Mouse (Mus musculus): Measurements from ENCODE around the gene Bak1. TPM values are rescaled to one million over a fixed set of nuclear protein-coding genes. Genes with fewer than 3 reads are reported as not detected.

Gene Bak1
- polyA plus RNA-seq, 1 experiment: 35.0 TPM

DNA sequence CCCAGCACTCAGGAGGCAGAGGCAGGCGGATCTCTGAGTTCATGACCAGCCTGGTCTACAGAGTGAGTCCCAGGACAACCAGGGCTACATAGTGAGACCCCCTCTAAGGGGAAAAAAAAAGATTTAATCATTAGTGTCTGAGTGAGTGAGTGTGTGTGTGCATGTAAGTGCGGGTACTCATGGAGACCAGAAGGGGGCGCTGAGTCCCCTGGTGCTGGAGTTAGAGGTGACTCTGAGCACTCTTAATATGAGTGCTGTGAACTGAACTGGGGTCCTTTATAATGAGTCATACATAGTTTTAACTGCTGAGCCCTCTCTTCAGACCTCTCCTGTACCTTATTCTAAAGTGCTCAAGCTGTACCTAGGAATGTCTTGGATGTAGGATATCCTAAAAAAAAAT lies 32.9 kb upstream of the Bak1 start:
- H3K4me3 ChIP-seq (ENCODE audit: insufficient read depth, low read depth, low read length): no peak overlapping the region
- peaks cover 5% of the 10 kb centered on the region; the same call in 1 of the 2 replicates for H3K4me1 ChIP-seq (ENCODE audit: control insufficient read depth, insufficient read depth, insufficient read length, low read length)
- H3K27ac ChIP-seq (replicated peaks; ENCODE audit: low read depth, low read length): no peak overlapping the region

DNA sequence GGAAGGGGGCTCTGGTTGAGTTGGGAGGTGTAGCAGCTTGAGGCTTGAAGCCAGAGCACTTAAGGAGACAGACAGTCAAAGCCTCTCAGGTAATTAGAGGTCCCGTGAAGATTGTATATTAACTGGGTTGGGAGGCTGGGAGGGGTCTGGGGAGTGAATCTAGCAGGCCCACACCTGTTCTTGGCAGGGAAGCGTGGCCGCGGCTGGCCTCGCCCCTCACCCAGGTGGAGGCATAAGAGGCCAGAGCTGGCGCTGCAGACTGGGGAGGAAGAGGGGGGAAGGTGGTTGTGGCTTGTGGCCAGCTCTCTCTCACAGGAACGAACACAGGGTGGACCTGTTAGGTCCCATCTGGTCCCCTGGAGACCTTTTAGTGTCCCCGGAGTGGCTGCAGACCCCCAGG lies 31.9 kb upstream of the Bak1 start:
- H3K27ac ChIP-seq (replicated peaks; ENCODE audit: low read depth, low read length): no peak overlapping the region
- peaks cover 5% of the 10 kb centered on the region for H3K4me1 ChIP-seq (ENCODE audit: control insufficient read depth, insufficient read depth, insufficient read length, low read length)
- H3K4me3 ChIP-seq (ENCODE audit: insufficient read depth, low read depth, low read length): no peak overlapping the region

DNA sequence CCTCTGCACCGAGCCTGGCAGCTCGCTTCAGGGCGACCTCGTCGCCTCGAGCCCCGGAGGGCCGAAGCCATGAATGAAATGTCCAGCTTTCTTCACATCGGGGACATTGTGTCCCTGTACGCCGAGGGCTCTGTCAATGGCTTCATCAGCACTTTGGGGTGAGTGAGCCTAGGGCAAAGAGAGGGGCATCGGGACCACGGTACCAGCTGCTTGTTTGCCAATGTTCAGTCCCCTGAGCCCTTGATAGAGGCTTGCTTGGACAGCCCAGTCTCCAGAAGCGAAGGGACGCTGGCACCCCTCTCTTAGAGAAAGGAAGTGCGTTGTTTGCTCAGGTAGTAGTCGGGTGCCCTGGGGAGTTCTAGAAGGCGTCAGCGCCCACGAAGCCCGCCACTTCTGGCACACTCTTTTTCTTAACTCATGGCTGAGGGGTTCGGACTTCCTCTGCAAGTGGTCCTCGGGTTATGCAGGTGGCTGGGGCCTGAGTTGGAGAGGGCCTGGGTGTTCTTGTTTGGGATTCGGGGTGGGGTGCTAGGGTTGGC lies 28.8 kb upstream of the Bak1 start:
- Histone ChIP-seq H3K27ac (replicated peaks; ENCODE audit: low read depth, low read length) (no peak overlapping the region; the same call in 1 of the 2 replicates), H3K4me3 (ENCODE audit: insufficient read depth, low read depth, low read length) (peak overlapping the region; percentile 89)

DNA sequence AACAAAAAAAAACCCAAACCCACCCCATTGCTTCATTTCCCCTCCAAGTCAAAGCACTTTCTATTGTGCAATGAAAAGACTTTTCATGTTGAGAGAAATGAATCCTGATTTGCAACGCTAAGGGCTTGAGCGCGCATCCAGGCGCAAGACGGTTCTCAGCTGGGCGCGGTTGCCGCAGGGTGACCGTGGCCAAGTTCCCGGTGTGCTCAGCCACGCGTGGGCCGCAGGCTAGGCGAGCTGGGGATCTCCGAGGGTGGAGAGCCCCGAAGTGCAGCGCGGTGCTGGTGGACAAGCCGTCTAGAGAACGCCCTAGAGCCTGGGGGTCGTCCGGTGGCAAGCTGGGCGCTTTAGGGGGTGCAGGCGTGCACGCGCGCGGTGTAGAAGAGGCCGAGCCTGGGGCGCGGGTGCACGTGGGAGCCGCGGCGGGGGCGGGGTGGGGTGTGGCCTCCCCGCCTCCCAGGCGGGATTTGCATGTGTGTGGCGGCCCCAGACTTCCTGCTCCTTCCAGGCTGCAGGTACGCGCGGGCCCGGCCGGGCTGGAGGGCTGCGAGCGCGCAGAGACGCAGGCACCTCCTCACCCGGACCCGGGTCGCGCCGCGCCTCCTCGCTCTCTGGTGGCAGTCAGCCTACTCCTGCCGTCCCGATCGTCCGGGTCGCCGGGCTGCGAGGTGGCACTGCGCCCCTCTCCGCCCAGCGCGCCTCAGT lies 28.2 kb upstream of the Bak1 start, which contains the start of gene Itpr3:
Gene Itpr3 (plus strand): TSS at position 493 of the 705 bp plus-strand sequence.
- peak within 1 kb of the TSS; percentile 75 for H3K27ac ChIP-seq (replicated peaks; ENCODE audit: low read depth, low read length)
- H3K4me1 ChIP-seq (ENCODE audit: control insufficient read depth, insufficient read depth, insufficient read length, low read length): peaks cover 5% of the 10 kb centered on the region
- H3K4me3 ChIP-seq (ENCODE audit: insufficient read depth, low read depth, low read length): peak within 1 kb of the TSS; percentile 89

More for the DNA sequence above, 28.8 kb upstream of the Bak1 start:
- H3K4me1 ChIP-seq (ENCODE audit: control insufficient read depth, insufficient read depth, insufficient read length, low read length): peaks cover 5% of the 10 kb centered on the region

DNA sequence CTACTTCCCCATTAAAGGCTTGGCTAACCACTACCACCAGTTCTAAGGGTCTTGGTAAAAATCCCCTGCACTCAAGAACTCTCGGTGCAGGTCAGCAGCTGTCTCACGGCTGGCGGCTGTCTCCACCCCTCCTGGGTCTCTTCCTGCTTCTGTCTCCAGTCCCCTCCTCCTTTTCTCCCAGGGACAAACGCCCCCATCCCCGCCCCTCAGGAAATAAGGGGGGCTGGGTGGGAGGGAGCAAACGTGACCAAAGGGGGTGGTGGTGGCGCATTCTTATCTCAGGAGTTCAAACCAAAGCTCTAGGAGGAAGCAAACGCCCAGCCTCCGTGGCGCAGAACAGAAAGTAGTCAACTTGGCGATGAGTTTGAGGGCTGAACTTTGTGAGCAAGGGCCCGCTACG lies 27.4 kb upstream of the Bak1 start:
- H3K4me3 ChIP-seq (ENCODE audit: insufficient read depth, low read depth, low read length): peak overlapping the region; percentile 89
- H3K4me1 ChIP-seq (ENCODE audit: control insufficient read depth, insufficient read depth, insufficient read length, low read length): peaks cover 5% of the 10 kb centered on the region
- peak overlapping the region; percentile 75 for H3K27ac ChIP-seq (replicated peaks; ENCODE audit: low read depth, low read length)

DNA sequence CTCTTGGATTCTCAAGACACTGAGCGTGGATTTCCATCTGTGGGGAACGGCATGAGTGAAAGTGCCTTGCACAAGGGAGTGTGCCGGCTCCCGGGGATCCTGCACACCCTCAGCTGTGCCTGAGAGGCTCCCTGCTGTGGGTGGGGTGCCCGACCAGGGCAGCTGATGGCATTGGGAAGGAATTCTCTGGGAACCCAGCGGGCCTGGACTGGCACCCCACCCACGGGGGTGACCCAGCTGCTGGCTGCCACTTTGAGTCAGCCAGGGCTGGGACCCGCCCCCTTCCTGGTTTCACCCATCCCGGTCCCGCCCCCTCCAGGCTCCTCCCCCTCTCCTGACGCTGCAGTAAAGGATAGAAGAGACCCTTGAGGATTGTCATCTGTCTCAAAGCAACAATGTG lies 22.7 kb upstream of the Bak1 start:
- peak overlapping the region; percentile 35; the same call in 1 of the 2 replicates for H3K27ac ChIP-seq (replicated peaks; ENCODE audit: low read depth, low read length)
- no peaks in the 10 kb centered on the region; the same call in 1 of the 2 replicates for H3K4me1 ChIP-seq (ENCODE audit: control insufficient read depth, insufficient read depth, insufficient read length, low read length)
- H3K4me3 ChIP-seq (ENCODE audit: insufficient read depth, low read depth, low read length): peak overlapping the region; percentile 25; the same call in 1 of the 2 replicates

DNA sequence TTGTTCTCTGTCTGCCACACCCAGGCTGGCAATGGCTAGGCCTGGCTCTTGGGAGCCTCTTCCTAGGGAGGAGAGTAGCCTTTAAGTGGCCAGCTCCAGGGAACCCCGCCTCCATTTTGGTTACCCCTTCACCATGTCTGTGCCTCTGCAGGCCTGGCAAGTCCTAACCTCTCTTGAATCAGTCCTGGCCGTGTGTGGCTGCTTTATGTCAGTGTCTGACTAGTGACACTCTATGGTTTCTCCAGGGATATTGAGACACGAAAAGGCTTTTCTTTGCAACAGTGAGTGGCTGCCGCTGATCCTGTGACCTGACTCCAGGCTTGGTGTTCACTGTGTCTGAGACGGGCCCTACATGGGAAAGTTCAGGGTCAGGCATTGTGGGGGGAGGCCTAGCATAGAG lies 22.0 kb upstream of the Bak1 start:
- Histone ChIP-seq H3K4me3 (ENCODE audit: insufficient read depth, low read depth, low read length) (no peak overlapping the region), H3K27ac (replicated peaks; ENCODE audit: low read depth, low read length) (no peak overlapping the region), H3K4me1 (ENCODE audit: control insufficient read depth, insufficient read depth, insufficient read length, low read length) (no peaks in the 10 kb centered on the region; the same call in 1 of the 2 replicates)

DNA sequence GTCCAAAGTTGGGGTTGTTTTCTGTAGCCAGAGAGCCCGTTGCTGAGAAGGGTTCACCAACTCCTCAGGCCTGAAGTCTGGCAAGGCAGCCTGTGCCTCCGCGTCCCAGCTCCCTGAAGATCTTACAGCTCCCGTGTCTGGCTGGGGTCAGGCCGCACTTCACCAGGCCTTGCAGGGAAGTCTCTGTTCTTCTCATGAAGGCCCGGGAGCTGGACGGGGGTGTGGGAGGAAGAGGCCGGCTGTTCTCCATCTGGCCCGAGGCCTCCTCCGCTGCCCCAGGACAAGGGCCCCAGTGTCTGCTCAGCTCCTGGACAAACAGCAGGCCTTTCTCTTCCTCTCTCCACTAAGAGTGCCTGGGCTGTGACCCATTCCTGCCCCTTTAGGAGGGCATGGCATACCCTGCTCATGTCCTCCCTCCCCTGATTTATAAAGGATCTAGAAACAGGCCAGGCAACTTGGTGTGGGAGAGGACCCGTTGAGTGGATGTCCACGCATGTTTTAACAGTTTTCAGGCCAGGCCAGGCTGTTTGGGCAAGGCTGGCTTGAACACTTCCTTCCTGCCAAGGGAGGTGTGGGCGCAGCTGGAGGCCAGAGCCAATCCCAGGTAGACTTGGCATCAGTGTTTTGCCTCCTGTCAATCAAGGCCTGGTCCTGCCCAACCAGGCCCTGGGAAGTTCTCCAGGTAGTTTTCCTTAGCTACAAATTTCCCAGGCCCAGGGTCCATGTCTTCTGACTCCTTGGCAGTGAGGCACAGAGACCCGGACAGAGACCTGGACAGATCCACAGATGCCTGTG lies 19.8 kb upstream of the Bak1 start:
- no peak overlapping the region for H3K4me3 ChIP-seq (ENCODE audit: insufficient read depth, low read depth, low read length)
- H3K4me1 ChIP-seq (ENCODE audit: control insufficient read depth, insufficient read depth, insufficient read length, low read length): no peaks in the 10 kb centered on the region
- H3K27ac ChIP-seq (replicated peaks; ENCODE audit: low read depth, low read length): no peak overlapping the region

DNA sequence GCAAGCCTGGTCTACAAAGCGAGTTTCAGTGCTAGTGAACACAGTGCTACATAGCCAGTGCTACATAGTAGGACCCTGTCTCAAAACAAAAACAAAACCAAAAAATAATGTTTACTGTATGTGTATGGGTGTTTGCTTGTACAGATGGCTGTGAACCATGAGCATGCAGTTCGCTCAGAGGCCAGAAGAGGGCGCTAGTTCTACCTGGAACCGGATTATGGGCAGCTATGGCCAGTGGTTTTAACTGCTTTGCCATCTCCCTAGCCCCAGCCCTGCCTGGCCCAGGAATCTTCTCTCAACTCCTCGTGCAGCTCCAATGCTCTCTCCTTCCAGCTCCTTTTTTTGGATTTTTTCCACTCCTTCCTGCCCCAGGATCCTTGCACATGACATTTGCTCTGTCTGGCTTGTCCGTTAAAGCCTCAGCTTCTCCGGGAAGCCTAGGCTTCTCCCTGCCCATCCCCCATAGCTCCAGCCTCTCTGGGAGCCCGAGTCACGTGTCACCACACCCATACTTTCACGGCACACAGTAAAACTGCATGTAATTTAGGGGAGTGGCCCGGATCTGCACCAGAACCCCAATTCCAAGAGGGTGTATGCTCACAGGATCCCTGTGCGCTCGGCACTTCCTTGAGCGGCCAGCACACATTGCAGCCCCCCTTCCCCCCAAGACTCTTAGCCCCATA lies 19.1 kb upstream of the Bak1 start:
- Histone ChIP-seq H3K4me1 (ENCODE audit: control insufficient read depth, insufficient read depth, insufficient read length, low read length) (no peaks in the 10 kb centered on the region), H3K27ac (replicated peaks; ENCODE audit: low read depth, low read length) (no peak overlapping the region), H3K4me3 (ENCODE audit: insufficient read depth, low read depth, low read length) (no peak overlapping the region)

DNA sequence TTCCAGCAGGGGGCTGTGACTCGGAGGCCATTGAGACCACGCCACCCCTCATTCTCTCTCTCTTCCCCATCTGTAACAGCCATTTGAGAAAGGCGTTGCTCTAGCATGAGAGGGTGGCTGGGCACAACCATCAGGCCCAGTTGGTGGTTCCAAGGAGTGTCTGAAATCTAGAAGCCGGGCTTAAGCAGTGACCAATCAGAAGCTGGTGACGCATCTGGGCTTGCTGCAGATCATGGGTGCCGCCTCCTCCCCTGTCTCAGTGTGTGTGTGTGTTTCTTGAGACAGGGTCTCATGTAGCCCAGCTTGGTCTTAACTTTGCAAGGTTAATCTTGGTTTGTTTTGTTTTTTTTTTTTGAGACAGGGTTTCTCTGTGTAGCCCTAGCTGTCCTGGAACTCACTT lies 16.4 kb upstream of the Bak1 start:
- H3K4me1 ChIP-seq (ENCODE audit: control insufficient read depth, insufficient read depth, insufficient read length, low read length): no peaks in the 10 kb centered on the region
- H3K27ac ChIP-seq (replicated peaks; ENCODE audit: low read depth, low read length): no peak overlapping the region
- no peak overlapping the region for H3K4me3 ChIP-seq (ENCODE audit: insufficient read depth, low read depth, low read length)

DNA sequence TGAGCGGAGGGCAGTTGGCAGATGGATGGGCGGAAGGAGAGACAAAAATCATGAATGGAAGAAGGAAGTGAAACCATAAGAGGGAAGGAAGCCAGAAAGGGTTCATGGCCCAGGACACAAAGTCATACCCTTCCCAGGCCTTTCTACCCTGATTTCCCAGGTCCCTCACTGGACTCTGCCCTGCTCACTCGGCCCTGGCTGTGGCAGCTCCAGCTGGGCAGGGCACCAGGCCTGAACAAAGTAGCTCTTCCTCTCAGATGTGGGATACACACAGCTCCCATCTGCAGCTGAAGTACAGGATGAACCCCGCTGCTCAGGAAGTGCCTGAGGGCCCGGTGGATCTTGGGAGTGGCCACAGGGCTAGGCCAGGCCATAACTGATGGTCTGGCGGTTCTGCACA lies 14.0 kb upstream of the Bak1 start:
- H3K4me1 ChIP-seq (ENCODE audit: control insufficient read depth, insufficient read depth, insufficient read length, low read length): no peaks in the 10 kb centered on the region
- H3K4me3 ChIP-seq (ENCODE audit: insufficient read depth, low read depth, low read length): no peak overlapping the region
- H3K27ac ChIP-seq (replicated peaks; ENCODE audit: low read depth, low read length): no peak overlapping the region

DNA sequence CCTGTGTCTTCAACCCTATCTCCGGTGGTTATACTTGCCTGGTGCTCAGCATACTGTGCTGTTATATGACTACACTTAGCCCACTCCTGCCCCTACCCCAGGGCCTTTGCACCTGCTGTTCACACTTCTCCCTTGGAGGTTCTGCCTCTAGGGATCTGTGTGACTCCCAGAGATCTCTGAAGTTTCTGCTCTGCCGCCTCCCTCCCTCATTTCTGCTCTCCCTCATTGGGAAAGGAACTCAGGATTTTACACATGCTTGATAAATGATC lies 12.9 kb upstream of the Bak1 start:
- no peaks in the 10 kb centered on the region for H3K4me1 ChIP-seq (ENCODE audit: control insufficient read depth, insufficient read depth, insufficient read length, low read length)
- no peak overlapping the region for H3K27ac ChIP-seq (replicated peaks; ENCODE audit: low read depth, low read length)
- no peak overlapping the region for H3K4me3 ChIP-seq (ENCODE audit: insufficient read depth, low read depth, low read length)

DNA sequence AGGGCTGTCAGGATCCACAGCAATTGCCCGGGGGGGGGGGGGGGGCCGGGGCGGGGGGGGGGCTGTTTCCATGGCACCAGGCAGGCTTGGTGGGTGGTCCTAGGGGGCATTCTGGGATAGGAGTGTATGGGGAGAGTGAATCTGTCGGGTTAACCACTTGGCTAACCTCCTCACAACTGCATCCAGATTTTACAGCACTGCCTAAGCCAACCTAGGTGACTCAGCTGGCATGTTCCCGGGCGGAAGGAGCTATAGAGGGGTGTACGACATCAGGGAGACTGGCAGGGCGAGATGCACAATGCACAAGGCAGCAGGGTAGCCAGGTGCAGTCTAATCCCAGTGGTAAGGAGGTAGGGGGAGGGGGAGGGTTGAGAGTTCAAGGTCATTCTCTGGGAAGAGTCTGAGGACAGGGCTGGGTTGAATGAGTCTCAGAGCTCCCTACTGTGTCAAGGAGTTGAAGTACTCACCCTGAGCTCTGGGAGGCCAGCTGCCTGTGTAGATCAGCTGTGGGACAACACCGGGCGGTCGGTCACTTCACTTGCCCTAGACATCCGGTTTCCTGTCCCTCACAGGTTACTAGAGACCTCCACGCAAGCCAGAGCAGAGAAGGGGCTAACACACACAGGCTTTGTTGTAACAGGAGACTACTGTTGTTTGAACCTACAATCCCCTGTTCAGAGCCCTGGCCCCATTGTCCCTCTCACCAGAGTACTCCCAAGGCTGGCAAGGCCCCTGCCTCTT lies 12.4 kb upstream of the Bak1 start:
- no peaks in the 10 kb centered on the region for H3K4me1 ChIP-seq (ENCODE audit: control insufficient read depth, insufficient read depth, insufficient read length, low read length)
- H3K27ac ChIP-seq (replicated peaks; ENCODE audit: low read depth, low read length): no peak overlapping the region
- no peak overlapping the region for H3K4me3 ChIP-seq (ENCODE audit: insufficient read depth, low read depth, low read length)

DNA sequence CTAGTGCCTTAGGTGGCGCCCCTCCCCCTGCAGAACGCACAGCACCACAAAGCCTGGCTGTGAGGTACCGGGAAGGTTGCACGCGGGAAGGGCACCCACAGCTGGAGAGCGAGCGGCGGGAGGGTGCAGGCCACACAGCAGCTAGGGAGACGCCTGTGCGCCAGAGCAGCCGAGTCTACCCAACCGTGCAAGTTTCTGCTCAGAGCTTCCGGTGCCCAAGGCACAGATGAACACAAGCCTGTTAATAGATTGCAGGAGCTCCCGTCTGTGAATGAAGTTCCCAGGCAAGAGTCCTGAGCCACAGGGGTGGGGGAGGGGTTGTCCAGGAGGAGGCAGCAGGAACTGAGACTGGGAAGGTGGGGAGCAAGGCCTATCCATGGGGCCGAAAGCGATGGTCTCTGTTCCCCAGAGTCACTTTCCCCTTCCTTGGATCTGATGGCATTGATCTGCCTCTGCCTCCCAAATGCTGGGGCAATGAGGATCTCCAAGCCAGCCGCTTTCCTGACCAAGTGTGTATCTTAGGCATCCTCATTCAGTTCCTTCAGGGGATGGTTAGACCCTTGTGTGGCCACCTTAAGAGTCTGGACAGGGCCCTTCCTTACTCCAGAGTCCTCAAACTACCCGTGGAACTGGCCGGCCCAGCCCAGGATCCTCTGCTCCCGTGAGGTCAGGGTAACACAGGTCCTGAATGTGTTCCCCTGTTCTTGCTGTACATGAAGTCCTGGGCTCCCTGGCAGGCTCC lies 11.7 kb upstream of the Bak1 start:
- Histone ChIP-seq H3K27ac (replicated peaks; ENCODE audit: low read depth, low read length) (no peak overlapping the region), H3K4me1 (ENCODE audit: control insufficient read depth, insufficient read depth, insufficient read length, low read length) (no peaks in the 10 kb centered on the region), H3K4me3 (ENCODE audit: insufficient read depth, low read depth, low read length) (no peak overlapping the region)

Measured in brown adipose tissue, adult 24 weeks (tissue).